Mouse (Mus musculus): ENCODE measurements around the gene Ift20. TPM values are rescaled to one million over a fixed set of nuclear protein-coding genes. Genes with fewer than 3 reads are reported as not detected.
A peak's percentile ranks its signal among the peaks of the same experiment; 100 is the strongest.

Gene Ift20
- polyA plus RNA-seq, 1 experiment = 53.9 TPM

- Histone ChIP-seq H3K27me3 (ENCODE audit: control insufficient read depth, insufficient read depth, insufficient read length) (no peaks in the 10 kb centered on the region), H3ac (ENCODE audit: control insufficient read depth, insufficient read length) (no peak overlapping the region), H3K79me2 (ENCODE audit: control insufficient read depth, insufficient read depth) (no peaks in the 10 kb centered on the region), H3K4me2 (ENCODE audit: low read depth) (no peak overlapping the region), H3K36me3 (ENCODE audit: control insufficient read depth, insufficient read depth) (no peaks in the 10 kb centered on the region), H3K4me3 (no peak overlapping the region)
- no peak for TF ChIP-seq SRF (IDR thresholded peaks at IDR 0.05; ENCODE audit: control insufficient read depth, insufficient read length, low read depth)
- TF ChIP-seq MAX (IDR thresholded peaks at IDR 0.05; ENCODE audit: low read depth) = no peak
- no peak for TF ChIP-seq USF1 (IDR thresholded peaks at IDR 0.05; ENCODE audit: low read depth)
- TF ChIP-seq TCF3 (IDR thresholded peaks at IDR 0.05; ENCODE audit: insufficient read length, low read depth) = no peak
- no peak for TF ChIP-seq TCF12 (IDR thresholded peaks at IDR 0.05; ENCODE audit: insufficient read depth, poor library complexity, severe bottlenecking)
- TF ChIP-seq E2F4 (IDR thresholded peaks at IDR 0.05; ENCODE audit: insufficient read depth) = no peak
These were observed 21.1 kb downstream of the Ift20 start for GRCm38 (mm10) chr11:78557241-78557640.

DNA sequence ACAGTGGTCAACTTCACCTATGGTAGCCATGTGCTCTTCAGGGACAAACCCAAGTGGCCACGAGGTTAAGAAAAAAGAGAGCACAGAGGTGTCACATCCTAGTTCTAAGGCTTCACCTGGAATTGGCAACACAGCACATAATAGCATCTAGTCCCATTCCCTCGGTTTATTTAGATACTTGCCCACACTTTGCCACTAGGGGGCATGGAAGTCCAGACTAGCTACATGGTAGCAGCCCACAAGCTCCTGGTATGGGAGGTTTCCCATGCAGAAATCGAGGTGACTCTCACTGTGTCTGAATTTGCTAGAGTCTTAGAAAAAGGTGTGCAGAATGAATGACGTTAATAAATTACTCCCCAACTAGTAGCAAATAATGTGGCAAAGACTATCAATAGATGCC is 24.3 kb downstream of the Ift20 start:
- TF ChIP-seq CEBPB (IDR thresholded peaks at IDR 0.05; ENCODE audit: insufficient read depth, poor library complexity, severe bottlenecking) (no peak), POLR2A (IDR thresholded peaks at IDR 0.05; ENCODE audit: insufficient read length, low read depth) (no peak), SRF (IDR thresholded peaks at IDR 0.05; ENCODE audit: control insufficient read depth, insufficient read length, low read depth) (no peak), USF1 (IDR thresholded peaks at IDR 0.05; ENCODE audit: low read depth) (no peak), REST (IDR thresholded peaks at IDR 0.05; ENCODE audit: insufficient read depth, insufficient read length) (no peak), MAX (IDR thresholded peaks at IDR 0.05; ENCODE audit: low read depth) (no peak), POLR2AphosphoS2 (IDR thresholded peaks at IDR 0.05; ENCODE audit: insufficient read length, low read depth) (no peak), E2F4 (IDR thresholded peaks at IDR 0.05; ENCODE audit: insufficient read depth) (no peak), MYOG (IDR thresholded peaks at IDR 0.05; ENCODE audit: control insufficient read depth in 1 of 3, insufficient read depth in 1 of 3, insufficient read length in 2 of 3, low read depth in 2 of 3) (no peak), MYOD1 (IDR thresholded peaks at IDR 0.05; ENCODE audit: control insufficient read depth in 1 of 3, insufficient read length in 2 of 3, low read depth in 2 of 3) (no peak), TCF12 (IDR thresholded peaks at IDR 0.05; ENCODE audit: insufficient read depth, poor library complexity, severe bottlenecking) (no peak), TCF3 (IDR thresholded peaks at IDR 0.05; ENCODE audit: insufficient read length, low read depth) (no peak)
- Histone ChIP-seq H3K4me3 (no peak overlapping the region), H3K79me2 (ENCODE audit: control insufficient read depth, insufficient read depth) (no peaks in the 10 kb centered on the region), H3K36me3 (ENCODE audit: control insufficient read depth, insufficient read depth) (no peaks in the 10 kb centered on the region), H3K4me2 (ENCODE audit: low read depth) (no peak overlapping the region), H3K27me3 (ENCODE audit: control insufficient read depth, insufficient read depth, insufficient read length) (no peaks in the 10 kb centered on the region), H3ac (ENCODE audit: control insufficient read depth, insufficient read length) (no peak overlapping the region)

GRCm38 (mm10) chr11:78566775-78567174 is 30.6 kb downstream of the Ift20 start:
- no peak overlapping the region for H3K4me3 ChIP-seq
- H3ac ChIP-seq (ENCODE audit: control insufficient read depth, insufficient read length) = no peak overlapping the region
- no peaks in the 10 kb centered on the region for H3K79me2 ChIP-seq (ENCODE audit: control insufficient read depth, insufficient read depth)
- peaks cover 9% of the 10 kb centered on the region for H3K36me3 ChIP-seq (ENCODE audit: control insufficient read depth, insufficient read depth)
- H3K27me3 ChIP-seq (ENCODE audit: control insufficient read depth, insufficient read depth, insufficient read length) = no peaks in the 10 kb centered on the region
- no peak for TF ChIP-seq POLR2AphosphoS2 (IDR thresholded peaks at IDR 0.05; ENCODE audit: insufficient read length, low read depth)
- no peak for TF ChIP-seq REST (IDR thresholded peaks at IDR 0.05; ENCODE audit: insufficient read depth, insufficient read length)
- no peak for TF ChIP-seq TCF12 (IDR thresholded peaks at IDR 0.05; ENCODE audit: insufficient read depth, poor library complexity, severe bottlenecking)
- no peak for TF ChIP-seq SRF (IDR thresholded peaks at IDR 0.05; ENCODE audit: control insufficient read depth, insufficient read length, low read depth)
- TF ChIP-seq E2F4 (IDR thresholded peaks at IDR 0.05; ENCODE audit: insufficient read depth) = no peak
- TF ChIP-seq MYOD1 (IDR thresholded peaks at IDR 0.05; ENCODE audit: control insufficient read depth in 1 of 3, insufficient read length in 2 of 3, low read depth in 2 of 3) = no peak
- TF ChIP-seq USF1 (IDR thresholded peaks at IDR 0.05; ENCODE audit: low read depth) = no peak
- no peak for TF ChIP-seq TCF3 (IDR thresholded peaks at IDR 0.05; ENCODE audit: insufficient read length, low read depth)
- no peak for TF ChIP-seq CEBPB (IDR thresholded peaks at IDR 0.05; ENCODE audit: insufficient read depth, poor library complexity, severe bottlenecking)
- TF ChIP-seq MYOG (IDR thresholded peaks at IDR 0.05; ENCODE audit: control insufficient read depth in 1 of 3, insufficient read depth in 1 of 3, insufficient read length in 2 of 3, low read depth in 2 of 3) = no peak
- no peak for TF ChIP-seq MAX (IDR thresholded peaks at IDR 0.05; ENCODE audit: low read depth)
- TF ChIP-seq POLR2A (IDR thresholded peaks at IDR 0.05; ENCODE audit: insufficient read length, low read depth) = no peak
- H3K4me2 ChIP-seq (ENCODE audit: low read depth) = no peak overlapping the region

DNA sequence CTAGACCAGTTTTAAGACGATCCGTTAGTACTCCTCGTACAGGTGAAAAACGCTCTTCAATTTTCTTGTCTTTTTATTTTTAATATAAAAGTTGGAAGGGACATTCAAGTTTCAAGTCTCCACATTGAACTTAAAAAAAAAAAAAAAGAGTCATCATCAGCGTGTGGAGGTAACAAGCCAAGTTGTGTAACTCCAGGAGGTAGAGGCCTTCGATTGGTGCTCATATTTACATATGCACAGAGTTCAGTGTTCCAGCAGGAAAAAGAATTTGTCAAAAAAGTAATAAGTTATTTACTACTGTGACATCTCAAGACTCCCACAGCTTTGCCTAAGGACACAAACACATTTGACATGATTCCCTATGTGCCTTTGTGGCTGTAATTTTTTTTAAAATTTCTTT is 31.5 kb downstream of the Ift20 start:
- H3K79me2 ChIP-seq (ENCODE audit: control insufficient read depth, insufficient read depth) = no peaks in the 10 kb centered on the region
- TF ChIP-seq MYOG (IDR thresholded peaks at IDR 0.05; ENCODE audit: control insufficient read depth in 1 of 3, insufficient read depth in 1 of 3, insufficient read length in 2 of 3, low read depth in 2 of 3) (no peak), SRF (IDR thresholded peaks at IDR 0.05; ENCODE audit: control insufficient read depth, insufficient read length, low read depth) (no peak), TCF3 (IDR thresholded peaks at IDR 0.05; ENCODE audit: insufficient read length, low read depth) (no peak), POLR2A (IDR thresholded peaks at IDR 0.05; ENCODE audit: insufficient read length, low read depth) (no peak), MAX (IDR thresholded peaks at IDR 0.05; ENCODE audit: low read depth) (no peak), REST (IDR thresholded peaks at IDR 0.05; ENCODE audit: insufficient read depth, insufficient read length) (no peak), MYOD1 (IDR thresholded peaks at IDR 0.05; ENCODE audit: control insufficient read depth in 1 of 3, insufficient read length in 2 of 3, low read depth in 2 of 3) (no peak), POLR2AphosphoS2 (IDR thresholded peaks at IDR 0.05; ENCODE audit: insufficient read length, low read depth) (no peak), E2F4 (IDR thresholded peaks at IDR 0.05; ENCODE audit: insufficient read depth) (no peak), CEBPB (IDR thresholded peaks at IDR 0.05; ENCODE audit: insufficient read depth, poor library complexity, severe bottlenecking) (no peak), USF1 (IDR thresholded peaks at IDR 0.05; ENCODE audit: low read depth) (no peak), TCF12 (IDR thresholded peaks at IDR 0.05; ENCODE audit: insufficient read depth, poor library complexity, severe bottlenecking) (no peak)
- H3K27me3 ChIP-seq (ENCODE audit: control insufficient read depth, insufficient read depth, insufficient read length) = no peaks in the 10 kb centered on the region
- H3ac ChIP-seq (ENCODE audit: control insufficient read depth, insufficient read length) = no peak overlapping the region
- peak overlapping the region; percentile 65 for H3K4me2 ChIP-seq (ENCODE audit: low read depth)
- H3K36me3 ChIP-seq (ENCODE audit: control insufficient read depth, insufficient read depth) = peaks cover 15% of the 10 kb centered on the region
- no peak overlapping the region for H3K4me3 ChIP-seq

DNA sequence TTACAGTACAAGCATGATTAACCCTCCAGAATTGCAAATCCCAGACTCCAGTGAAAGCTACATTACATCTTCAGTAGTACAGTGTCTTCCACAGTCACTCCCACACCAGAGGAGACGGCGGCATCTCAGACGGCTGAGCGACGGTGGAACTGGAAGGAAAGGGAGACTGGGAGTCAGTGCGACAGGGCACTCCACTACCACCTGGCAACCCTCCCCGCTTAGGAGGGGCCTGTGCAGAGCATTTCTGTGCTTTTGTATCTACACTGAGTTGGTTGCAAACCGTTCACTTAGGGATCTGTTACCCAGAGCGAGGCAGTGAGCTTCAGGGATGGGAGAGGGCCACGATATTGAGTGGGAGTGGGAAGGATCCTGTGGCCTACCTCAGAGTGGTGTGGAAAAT is 32.7 kb downstream of the Ift20 start:
- Histone ChIP-seq H3K4me2 (ENCODE audit: low read depth) (peak overlapping the region; percentile 65), H3K27me3 (ENCODE audit: control insufficient read depth, insufficient read depth, insufficient read length) (no peaks in the 10 kb centered on the region), H3K36me3 (ENCODE audit: control insufficient read depth, insufficient read depth) (peaks cover 22% of the 10 kb centered on the region), H3K4me3 (no peak overlapping the region), H3K79me2 (ENCODE audit: control insufficient read depth, insufficient read depth) (no peaks in the 10 kb centered on the region), H3ac (ENCODE audit: control insufficient read depth, insufficient read length) (no peak overlapping the region)
- TF ChIP-seq REST (IDR thresholded peaks at IDR 0.05; ENCODE audit: insufficient read depth, insufficient read length) = no peak
- TF ChIP-seq MYOG (IDR thresholded peaks at IDR 0.05; ENCODE audit: control insufficient read depth in 1 of 3, insufficient read depth in 1 of 3, insufficient read length in 2 of 3, low read depth in 2 of 3) = peak in 1 of 3 experiments; percentile 14
- peak in 2 of 3 experiments; percentile 21 to 43 for TF ChIP-seq MYOD1 (IDR thresholded peaks at IDR 0.05; ENCODE audit: control insufficient read depth in 1 of 3, insufficient read length in 2 of 3, low read depth in 2 of 3)

Measured in myocyte (in vitro differentiated cells).